Mouse (Mus musculus) inflammation-experienced regulatory T-cells (primary cell): ENCODE data around the gene Gm4305. TPM values are rescaled to one million over a fixed set of nuclear protein-coding genes. Genes with fewer than 3 reads are reported as not detected.

Experiments
- polyA plus RNA-seq, 2 experiments: library from polyadenylated mRNA; unstranded; fragments of 100-300 nt; shearing (Covaris generic); gene quantifications; one replicate each; pipeline ENCODE4 v1.2.1; 2017

Gm4305 gene
- not detected for polyA plus RNA-seq

DNA sequence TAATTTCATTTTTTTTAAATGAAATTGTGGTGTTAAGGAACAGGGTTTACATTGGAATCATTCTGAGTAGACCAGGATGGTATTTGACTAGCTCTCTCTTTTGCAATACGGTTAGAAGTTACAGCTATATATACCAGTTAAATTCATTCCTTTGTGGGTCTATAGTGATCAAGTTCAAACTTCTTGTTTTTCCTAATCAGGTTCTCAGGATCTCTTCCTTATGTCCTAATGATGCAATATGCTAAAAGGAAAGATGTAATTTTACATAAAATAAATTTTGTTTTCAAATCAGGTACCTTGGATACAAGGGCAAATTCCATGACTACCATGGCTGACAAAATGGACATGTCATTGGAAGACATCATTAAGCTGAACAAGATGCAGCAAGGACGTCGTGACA, at the start of gene Gm4305:
TSS of gene Gm4305 (plus strand) at position 301 of the 400 bp plus-strand sequence.

DNA sequence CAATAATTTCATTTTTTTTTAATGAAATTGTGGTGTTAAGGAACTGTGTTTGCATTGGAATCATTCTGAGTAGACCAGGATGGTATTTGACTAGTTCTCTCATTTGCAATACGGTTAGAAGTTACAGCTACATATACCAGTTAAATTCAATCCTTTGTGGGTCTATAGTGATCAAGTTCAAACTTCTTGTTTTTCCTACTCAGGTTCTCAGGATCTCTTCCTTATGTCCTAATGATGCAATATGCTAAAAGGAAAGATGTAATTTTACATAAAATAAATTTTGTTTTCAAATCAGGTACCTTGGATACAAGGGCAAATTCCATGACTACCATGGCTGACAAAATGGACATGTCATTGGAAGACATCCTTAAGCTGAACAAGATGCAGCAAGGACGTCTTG, 15.5 kb upstream of the Gm4305 start, which contains the start of gene Gm4301:
TSS of gene Gm4301 (plus strand) at position 301 of the 400 bp plus-strand sequence.

DNA sequence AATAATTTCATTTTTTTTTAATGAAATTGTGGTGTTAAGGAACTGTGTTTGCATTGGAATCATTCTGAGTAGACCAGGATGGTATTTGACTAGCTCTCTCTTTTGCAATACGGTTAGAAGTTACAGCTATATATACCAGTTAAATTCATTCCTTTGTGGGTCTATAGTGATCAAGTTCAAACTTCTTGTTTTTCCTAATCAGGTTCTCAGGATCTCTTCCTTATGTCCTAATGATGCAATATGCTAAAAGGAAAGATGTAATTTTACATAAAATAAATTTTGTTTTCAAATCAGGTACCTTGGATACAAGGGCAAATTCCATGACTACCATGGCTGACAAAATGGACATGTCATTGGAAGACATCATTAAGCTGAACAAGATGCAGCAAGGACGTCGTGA, 10.4 kb upstream of the Gm4305 start, which contains the start of gene Gm4302:
TSS of gene Gm4302 (plus strand) at position 301 of the 400 bp plus-strand sequence.

GRCm38 (mm10) chr10:100345672-100346071, 5.2 kb upstream of the Gm4305 start, which contains the start of gene Gm4303:
Gm4303 (plus strand) TSS chr10:100345972.

GRCm38 (mm10) chr10:100361038-100361437, 10.1 kb downstream of the Gm4305 start, which contains the start of gene Gm4307:
Gm4307 (plus strand) TSS chr10:100361338.

GRCm38 (mm10) chr10:100382460-100382859, 31.6 kb downstream of the Gm4305 start, which contains the start of gene Gm4312:
Gm4312 (minus strand) TSS chr10:100382560.

Other genes with a start within 250 kb of the Gm4305 start
- gene Gm4301, start 15.4 kb upstream of the Gm4305 start, polyA plus RNA-seq: under 1 TPM; 0.22 to 0.93 TPM
- gene Gm4302, start 10.3 kb upstream of the Gm4305 start, polyA plus RNA-seq: 1 to 10 TPM in 1 of 2 experiments, not detected in 1; 1.0 TPM
- gene Gm4303, start 5.1 kb upstream of the Gm4305 start, polyA plus RNA-seq: not detected
- gene Gm4307, start 10.2 kb downstream of the Gm4305 start, polyA plus RNA-seq: not detected
- gene Gm4312, start 31.5 kb downstream of the Gm4305 start, polyA plus RNA-seq: under 1 TPM; 0.22 to 0.93 TPM
- gene Tmtc3, start 136.3 kb downstream of the Gm4305 start, polyA plus RNA-seq: 1 to 10 TPM; 2.2 to 3.6 TPM
- 1 to 10 TPM; 4.1 to 4.4 TPM for gene Cep290, start 136.5 kb downstream of the Gm4305 start, polyA plus RNA-seq
- gene 4930430F08Rik, start 239.3 kb downstream of the Gm4305 start, polyA plus RNA-seq: 10 to 100 TPM in 1 of 2 experiments, 1 to 10 TPM in 1; 6.7 to 12.2 TPM
- not detected for gene 1700017N19Rik, start 239.4 kb downstream of the Gm4305 start, polyA plus RNA-seq